Mouse (Mus musculus) liver, embryonic 14.5 days (tissue): ENCODE measurements around the gene Spred1.
"Not testable (repeated sequence)": the region's sequence is repeated elsewhere in the genome, so short reads cannot be mapped to it uniquely, and the experiment has no call there.

Source experiments
- CTCF ChIP-seq: IDR thresholded peaks from 2 replicates; pipeline ENCODE4 v1.5.1; 2016; ENCODE audit warnings: antibody characterized with exemption, low read depth, control low read depth
- EP300 ChIP-seq: IDR thresholded peaks from 2 replicates; pipeline ENCODE4 v1.6.1; 2016; ENCODE audit warnings: antibody characterized with exemption, low read depth

GRCm38 (mm10) chr2:117131041-117131440 lies 9.9 kb downstream of the Spred1 start:
- not testable (repeated sequence) for TF ChIP-seq CTCF, EP300
